Mouse (Mus musculus): Measurements from ENCODE around the gene Trpc5. TPM values are rescaled to one million over a fixed set of nuclear protein-coding genes. Genes with fewer than 3 reads are reported as not detected.

Trpc5 gene
- polyA plus RNA-seq, 1 experiment from 2014 or later = 0.36 TPM

DNA sequence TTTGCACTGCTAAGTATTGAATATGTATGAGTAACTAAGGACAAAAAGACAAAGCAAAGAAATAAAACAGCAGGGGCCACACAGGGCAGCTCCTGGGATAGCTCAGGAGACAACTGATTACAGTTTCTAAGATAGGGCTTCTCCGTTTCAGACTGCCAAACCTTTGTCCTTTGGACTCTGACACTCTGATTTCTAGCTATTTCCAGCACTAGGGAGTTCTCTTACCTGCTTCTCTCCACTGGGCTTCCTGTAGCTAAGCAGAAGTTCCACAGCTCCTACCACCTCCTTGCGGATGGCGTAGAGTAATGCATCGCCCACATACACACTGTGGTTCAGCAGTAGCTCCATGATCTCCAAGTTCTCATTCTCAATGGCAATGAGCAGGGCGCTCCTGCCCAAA lies 164.7 kb downstream of the Trpc5 start:
- H3K4me1 ChIP-seq = no peaks in the 10 kb centered on the region
- H3K27me3 ChIP-seq (replicated peaks) = no peaks in the 10 kb centered on the region
- no peak overlapping the region for H3K27ac ChIP-seq
- no peaks in the 10 kb centered on the region for H3K36me3 ChIP-seq
- WGBS = 86% methylated on average over 5 of the region's 5 CpGs
- no peak for ATAC-seq (ENCODE audit: insufficient read depth, low FRiP score, low read depth)
- H3K4me2 ChIP-seq = no peak overlapping the region
- H3K9ac ChIP-seq = no peak overlapping the region
- H3K4me3 ChIP-seq (replicated peaks) = no peak overlapping the region
- no peaks in the 10 kb centered on the region for H3K9me3 ChIP-seq

DNA sequence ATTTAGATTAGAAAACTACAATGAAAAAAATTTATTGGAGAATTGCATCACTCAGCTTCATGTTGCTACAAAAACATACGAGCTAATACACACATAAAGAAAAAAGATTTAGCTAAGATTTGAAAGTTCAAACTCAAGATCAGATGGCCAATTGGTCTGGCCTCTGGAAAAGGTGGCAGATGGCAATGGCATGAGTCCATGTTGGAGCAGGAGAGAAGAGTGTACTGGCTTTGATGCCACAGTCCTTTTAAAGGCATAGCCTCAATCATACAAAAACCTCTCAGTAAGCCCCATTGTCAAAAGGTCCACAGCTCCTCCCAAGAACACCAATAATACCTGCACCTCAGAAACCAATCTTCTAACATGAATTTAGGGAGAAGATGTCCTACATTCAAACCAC lies 196.6 kb downstream of the Trpc5 start:
- ATAC-seq (ENCODE audit: insufficient read depth, low FRiP score, low read depth) = no peak
- 68% methylated on average over 1 of the region's 1 CpGs for WGBS
- Histone ChIP-seq H3K9ac (no peak overlapping the region), H3K27me3 (replicated peaks) (no peaks in the 10 kb centered on the region), H3K4me3 (replicated peaks) (no peak overlapping the region), H3K36me3 (no peaks in the 10 kb centered on the region), H3K4me1 (no peaks in the 10 kb centered on the region), H3K27ac (no peak overlapping the region), H3K4me2 (no peak overlapping the region), H3K9me3 (no peaks in the 10 kb centered on the region)

DNA sequence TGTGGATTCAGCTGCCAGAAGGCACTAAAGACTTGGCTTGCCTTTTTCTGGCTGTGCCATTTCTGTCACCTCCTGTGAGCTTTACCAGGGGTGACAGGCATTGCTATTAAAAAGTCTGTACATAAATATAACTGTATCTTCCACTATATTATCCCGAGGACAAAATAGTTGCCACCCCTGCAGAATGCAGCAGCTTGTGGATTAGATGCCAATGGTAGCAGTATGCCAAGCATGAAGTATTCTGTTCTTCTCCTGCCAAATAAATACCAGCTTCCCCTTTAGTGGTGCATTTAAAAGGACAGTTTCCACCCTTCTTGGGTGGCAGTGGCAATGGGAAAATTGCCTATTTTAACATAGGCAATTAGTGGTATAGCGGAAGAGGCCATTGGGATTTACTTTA lies 223.6 kb downstream of the Trpc5 start:
- WGBS = 85% methylated on average over 2 of the region's 2 CpGs
- Histone ChIP-seq H3K27me3 (replicated peaks) (no peaks in the 10 kb centered on the region), H3K4me2 (no peak overlapping the region), H3K9me3 (no peaks in the 10 kb centered on the region), H3K4me3 (replicated peaks) (no peak overlapping the region), H3K27ac (no peak overlapping the region), H3K36me3 (no peaks in the 10 kb centered on the region), H3K9ac (no peak overlapping the region), H3K4me1 (no peaks in the 10 kb centered on the region)
- ATAC-seq (ENCODE audit: insufficient read depth, low FRiP score, low read depth) = no peak

DNA sequence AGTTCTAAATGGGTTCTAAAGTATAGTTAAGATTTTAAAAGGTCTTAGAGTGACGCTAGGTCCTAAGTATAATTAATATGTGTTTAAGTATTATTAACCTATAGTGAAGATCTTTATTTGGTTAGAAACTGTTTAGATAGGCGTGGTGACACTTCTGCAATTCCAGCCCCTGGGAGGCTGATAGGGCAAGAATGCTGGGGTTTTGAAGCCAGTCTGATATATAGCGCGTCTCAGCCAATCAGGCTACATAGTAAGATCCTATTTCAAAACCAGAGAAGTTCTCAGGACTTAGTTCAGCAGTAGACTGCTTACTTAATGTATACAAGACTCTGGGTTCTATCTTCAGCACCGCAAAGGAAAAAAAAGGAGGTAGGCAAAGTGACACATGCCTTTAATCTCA lies 231.7 kb downstream of the Trpc5 start, which contains the start of gene Trpc5os:
Gene Trpc5os, plus strand, starts transcription at position 301 of the 400 bp plus-strand sequence.
- Histone ChIP-seq H3K9me3 (no peaks in the 10 kb centered on the region), H3K4me2 (no peak within 1 kb of the TSS), H3K27me3 (replicated peaks) (no peaks in the 10 kb centered on the region), H3K27ac (no peak within 1 kb of the TSS), H3K9ac (no peak within 1 kb of the TSS), H3K4me3 (replicated peaks) (no peak within 1 kb of the TSS), H3K4me1 (no peaks in the 10 kb centered on the region), H3K36me3 (no peaks in the 10 kb centered on the region)
- ATAC-seq (ENCODE audit: insufficient read depth, low FRiP score, low read depth) = no peak
- 74% methylated on average over 5 of the region's 5 CpGs for WGBS

DNA sequence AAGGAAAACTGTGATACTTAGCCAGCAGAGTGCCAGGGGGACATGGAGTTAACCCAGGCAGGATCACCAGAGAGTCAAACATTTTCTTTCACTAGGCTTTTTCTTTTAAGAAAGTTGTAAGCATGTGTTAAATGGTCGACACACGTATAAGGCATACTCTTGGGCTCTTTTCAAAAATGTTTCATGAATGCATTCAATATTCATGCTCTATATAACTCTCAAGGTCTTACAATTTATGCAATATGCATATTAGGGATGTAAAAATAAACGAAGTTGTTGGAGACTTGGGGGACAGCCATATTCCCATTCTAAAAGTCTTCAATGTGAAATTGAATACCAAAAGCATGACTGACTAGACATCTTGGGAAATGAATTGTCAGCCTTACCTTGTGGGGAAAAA lies 264.1 kb downstream of the Trpc5 start:
- Histone ChIP-seq H3K9ac (no peak overlapping the region), H3K36me3 (no peaks in the 10 kb centered on the region), H3K4me3 (replicated peaks) (no peak overlapping the region), H3K9me3 (no peaks in the 10 kb centered on the region), H3K4me2 (no peak overlapping the region), H3K27me3 (replicated peaks) (no peaks in the 10 kb centered on the region), H3K27ac (no peak overlapping the region), H3K4me1 (no peaks in the 10 kb centered on the region)
- ATAC-seq (ENCODE audit: insufficient read depth, low FRiP score, low read depth) = no peak
- WGBS = 74% methylated on average over 3 of the region's 3 CpGs

DNA sequence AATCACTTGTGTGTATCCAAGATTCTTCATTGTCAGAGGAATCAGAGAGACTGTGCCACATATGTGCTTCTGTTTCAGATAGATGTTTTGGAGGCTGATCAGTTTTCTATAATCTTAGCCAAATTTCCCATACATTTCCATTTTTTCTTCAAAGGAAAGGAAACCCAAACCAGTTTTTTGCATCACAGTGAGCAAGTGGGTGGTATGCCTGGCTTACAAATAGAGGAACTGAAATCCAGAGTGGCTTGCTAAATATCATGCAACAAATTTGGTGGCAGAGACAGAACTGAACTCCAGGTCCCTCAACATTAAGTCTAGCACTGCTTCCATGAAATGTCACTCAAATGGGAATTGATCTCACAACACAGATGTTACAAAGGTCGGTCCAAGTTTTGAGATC lies 266.9 kb downstream of the Trpc5 start:
- ATAC-seq (ENCODE audit: insufficient read depth, low FRiP score, low read depth) = no peak
- Histone ChIP-seq H3K4me2 (no peak overlapping the region), H3K27me3 (replicated peaks) (no peaks in the 10 kb centered on the region), H3K36me3 (no peaks in the 10 kb centered on the region), H3K9me3 (no peaks in the 10 kb centered on the region), H3K9ac (no peak overlapping the region), H3K4me3 (replicated peaks) (no peak overlapping the region), H3K27ac (no peak overlapping the region), H3K4me1 (no peaks in the 10 kb centered on the region)
- WGBS = 83% methylated on average over 1 of the region's 1 CpGs

DNA sequence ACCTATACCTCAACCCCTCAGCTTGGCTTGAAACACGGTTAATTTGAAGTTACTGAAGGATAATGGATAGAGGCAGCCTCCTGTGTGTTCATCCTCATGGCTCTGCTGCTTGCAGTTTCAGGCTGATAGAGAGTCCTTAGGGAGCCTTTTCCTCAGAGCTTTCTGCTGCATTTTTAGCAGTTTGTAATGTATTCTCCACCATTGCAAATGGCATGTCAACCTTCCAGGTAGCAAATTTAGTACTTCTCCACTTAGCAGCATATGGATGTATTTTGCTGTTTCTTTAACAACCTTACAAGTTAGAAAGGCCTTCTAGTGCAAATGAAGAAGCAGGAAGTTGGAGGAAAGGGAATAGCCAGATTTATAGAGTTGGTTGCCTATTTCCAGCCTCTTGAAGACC lies 267.7 kb downstream of the Trpc5 start:
- Histone ChIP-seq H3K4me2 (no peak overlapping the region), H3K4me1 (no peaks in the 10 kb centered on the region), H3K9me3 (no peaks in the 10 kb centered on the region), H3K27ac (no peak overlapping the region), H3K9ac (no peak overlapping the region), H3K36me3 (no peaks in the 10 kb centered on the region), H3K4me3 (replicated peaks) (no peak overlapping the region), H3K27me3 (replicated peaks) (no peaks in the 10 kb centered on the region)
- ATAC-seq (ENCODE audit: insufficient read depth, low FRiP score, low read depth) = no peak
- 58% methylated on average over 1 of the region's 1 CpGs for WGBS

DNA sequence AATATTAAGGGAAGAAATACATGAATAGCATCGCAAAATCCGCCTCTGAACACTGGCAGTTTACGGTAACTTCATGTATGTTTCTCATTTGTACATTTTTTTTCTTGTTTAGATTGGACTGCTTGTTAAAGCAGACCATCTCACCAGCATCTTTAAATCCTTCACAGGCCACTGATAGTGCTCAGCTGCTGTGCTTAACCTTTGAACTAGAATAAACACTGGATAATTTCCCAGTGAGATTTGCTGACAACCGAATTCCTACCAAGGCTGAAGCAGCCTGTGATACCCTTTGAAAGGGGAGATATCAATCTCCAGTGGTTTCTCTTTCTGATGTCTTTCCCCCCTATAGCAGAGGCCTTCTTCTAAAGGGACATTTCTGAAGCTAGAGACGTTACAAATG lies 279.9 kb downstream of the Trpc5 start:
- ATAC-seq (ENCODE audit: insufficient read depth, low FRiP score, low read depth) = no peak
- H3K4me2 ChIP-seq = no peak overlapping the region
- H3K9me3 ChIP-seq = no peaks in the 10 kb centered on the region
- H3K36me3 ChIP-seq = no peaks in the 10 kb centered on the region
- no peak overlapping the region for H3K9ac ChIP-seq
- H3K4me3 ChIP-seq (replicated peaks) = no peak overlapping the region
- H3K27ac ChIP-seq = no peak overlapping the region
- no peaks in the 10 kb centered on the region for H3K4me1 ChIP-seq
- H3K27me3 ChIP-seq (replicated peaks) = no peaks in the 10 kb centered on the region
- WGBS = 49% methylated on average over 5 of the region's 5 CpGs

DNA sequence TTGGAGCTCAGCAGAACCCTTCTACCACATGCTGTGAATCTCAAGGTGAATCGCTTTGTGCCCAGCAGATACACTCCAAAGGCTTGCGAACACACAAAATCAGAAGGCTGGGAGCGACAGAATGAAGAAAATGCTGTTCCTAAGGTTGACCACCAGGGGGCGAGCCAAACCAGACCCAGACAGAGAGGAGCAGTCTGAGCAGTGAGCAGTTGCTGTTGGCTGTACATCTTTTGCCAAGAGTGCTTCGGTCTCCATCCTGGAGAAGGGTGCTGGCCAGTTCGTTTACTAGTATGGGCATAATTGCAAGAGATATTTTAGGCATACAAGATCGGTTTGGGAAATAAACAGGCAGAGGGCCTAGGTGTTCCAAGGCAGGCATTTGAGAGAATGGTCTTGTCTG lies 284.5 kb downstream of the Trpc5 start:
- Histone ChIP-seq H3K27ac (no peak overlapping the region), H3K4me3 (replicated peaks) (no peak overlapping the region), H3K4me2 (no peak overlapping the region), H3K36me3 (no peaks in the 10 kb centered on the region), H3K4me1 (no peaks in the 10 kb centered on the region), H3K9ac (no peak overlapping the region), H3K9me3 (no peaks in the 10 kb centered on the region), H3K27me3 (replicated peaks) (no peaks in the 10 kb centered on the region)
- no peak for ATAC-seq (ENCODE audit: insufficient read depth, low FRiP score, low read depth)
- 37% methylated on average over 7 of the region's 7 CpGs for WGBS

DNA sequence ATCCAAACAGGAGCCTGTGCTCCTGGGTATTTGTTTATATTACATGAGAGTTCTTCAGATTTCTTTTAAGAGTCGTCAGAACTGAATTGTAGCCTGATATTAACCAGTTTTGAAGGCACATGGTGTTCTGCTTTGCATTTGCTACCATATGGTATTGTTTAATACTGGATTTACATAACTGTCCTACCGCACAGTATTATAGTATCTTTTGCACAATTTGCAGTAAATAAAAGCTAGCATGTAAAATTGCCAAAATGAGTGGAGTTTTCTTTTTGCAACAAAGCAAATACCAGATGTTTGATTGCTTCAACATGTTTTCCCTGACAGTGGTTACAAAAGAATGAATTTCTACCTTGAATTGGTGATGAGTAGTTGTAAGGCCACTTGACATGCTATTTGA lies 313.8 kb downstream of the Trpc5 start:
- Histone ChIP-seq H3K4me2 (no peak overlapping the region), H3K27me3 (replicated peaks) (no peaks in the 10 kb centered on the region), H3K36me3 (no peaks in the 10 kb centered on the region), H3K9me3 (no peaks in the 10 kb centered on the region), H3K4me3 (replicated peaks) (no peak overlapping the region), H3K4me1 (no peaks in the 10 kb centered on the region), H3K9ac (no peak overlapping the region), H3K27ac (no peak overlapping the region)
- ATAC-seq (ENCODE audit: insufficient read depth, low FRiP score, low read depth) = no peak
- WGBS = 62% methylated on average over 2 of the region's 2 CpGs

DNA sequence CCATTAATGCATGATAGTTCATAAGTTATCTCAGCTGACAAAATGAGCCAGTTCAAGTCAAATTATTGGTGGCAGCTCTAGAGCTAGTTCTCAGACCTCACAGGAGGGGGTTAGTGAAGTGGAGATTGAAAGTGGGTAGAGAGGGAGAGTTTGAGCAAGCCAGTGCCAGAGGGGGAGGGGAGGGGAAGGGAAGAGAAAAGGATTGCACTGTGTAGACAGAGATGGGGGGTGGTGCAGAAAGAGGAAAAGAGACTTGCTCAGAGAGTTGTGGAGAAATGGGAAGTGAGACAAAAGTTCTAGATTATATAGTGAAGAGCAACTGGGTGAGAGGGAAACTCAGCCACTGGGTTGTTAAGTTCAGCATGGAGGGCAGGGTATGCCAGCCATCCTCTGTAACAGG lies 349.6 kb downstream of the Trpc5 start:
- H3K4me3 ChIP-seq (replicated peaks) = no peak overlapping the region
- H3K36me3 ChIP-seq = no peaks in the 10 kb centered on the region
- H3K4me2 ChIP-seq = no peak overlapping the region
- no peaks in the 10 kb centered on the region for H3K4me1 ChIP-seq
- no peaks in the 10 kb centered on the region for H3K27me3 ChIP-seq (replicated peaks)
- no peak overlapping the region for H3K9ac ChIP-seq
- no peak for ATAC-seq (ENCODE audit: insufficient read depth, low FRiP score, low read depth)
- no peaks in the 10 kb centered on the region for H3K9me3 ChIP-seq
- H3K27ac ChIP-seq = no peak overlapping the region

DNA sequence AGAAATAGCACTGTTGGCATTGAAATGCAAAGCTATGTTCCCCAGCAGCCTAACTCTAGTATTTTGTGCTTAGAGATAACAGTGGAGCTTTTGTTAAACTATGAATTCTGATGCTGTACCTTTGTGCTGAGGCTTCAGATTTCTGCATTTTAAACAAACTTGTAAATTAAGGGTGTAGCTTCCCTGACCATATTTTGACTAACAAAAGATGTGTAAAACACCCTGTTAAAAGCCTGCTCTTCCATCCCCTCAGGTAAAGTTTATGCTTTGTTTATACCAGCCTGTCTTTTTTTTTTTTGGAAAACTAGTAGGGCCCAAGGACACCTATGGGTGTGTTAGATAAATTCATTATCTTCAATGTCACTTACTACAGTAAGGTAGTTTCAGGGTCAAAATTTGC lies 350.0 kb downstream of the Trpc5 start:
- no peak overlapping the region for H3K4me3 ChIP-seq (replicated peaks)
- H3K4me2 ChIP-seq = no peak overlapping the region
- H3K4me1 ChIP-seq = no peaks in the 10 kb centered on the region
- H3K36me3 ChIP-seq = no peaks in the 10 kb centered on the region
- H3K27ac ChIP-seq = no peak overlapping the region
- no peaks in the 10 kb centered on the region for H3K27me3 ChIP-seq (replicated peaks)
- H3K9ac ChIP-seq = no peak overlapping the region
- no peaks in the 10 kb centered on the region for H3K9me3 ChIP-seq
- no peak for ATAC-seq (ENCODE audit: insufficient read depth, low FRiP score, low read depth)

DNA sequence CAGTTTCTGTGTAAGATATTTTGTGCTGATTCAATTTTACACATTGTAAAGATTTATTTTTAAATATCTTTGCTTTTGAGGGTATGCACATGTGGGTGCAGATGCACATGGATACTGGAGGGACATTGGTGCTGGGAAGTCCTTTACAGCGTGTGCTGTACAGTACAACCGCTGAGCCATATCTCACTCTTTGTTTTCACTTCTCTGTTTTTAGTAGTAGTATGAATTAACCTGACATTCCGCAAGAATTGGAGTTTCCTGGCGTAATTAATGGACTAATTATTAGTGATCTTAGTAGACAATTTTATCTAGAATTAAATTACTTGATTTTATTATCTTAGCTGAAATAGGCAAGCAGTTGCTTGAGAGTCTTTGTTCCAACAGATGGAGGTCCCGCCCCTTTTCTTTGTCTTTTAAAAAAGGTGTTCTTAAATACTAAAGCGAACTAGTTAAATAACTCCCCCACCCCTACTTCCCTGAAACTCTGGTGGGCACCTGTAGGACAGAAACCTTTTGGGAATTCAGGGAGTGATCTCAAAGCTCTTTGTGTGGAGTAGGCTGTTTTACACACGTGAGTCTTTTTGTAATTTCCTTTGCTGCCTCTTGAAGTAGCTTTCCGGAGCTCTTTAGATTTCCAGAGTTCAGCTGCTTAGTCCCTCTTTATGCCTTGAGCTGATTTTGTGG lies 352.5 kb downstream of the Trpc5 start:
- WGBS = 62% methylated on average over 8 of the region's 8 CpGs
- Histone ChIP-seq H3K27ac (no peak overlapping the region), H3K36me3 (no peaks in the 10 kb centered on the region), H3K9ac (no peak overlapping the region), H3K27me3 (replicated peaks) (no peaks in the 10 kb centered on the region), H3K9me3 (no peaks in the 10 kb centered on the region), H3K4me3 (replicated peaks) (no peak overlapping the region), H3K4me2 (no peak overlapping the region), H3K4me1 (no peaks in the 10 kb centered on the region)
- ATAC-seq (ENCODE audit: insufficient read depth, low FRiP score, low read depth) = no peak

Measured in stomach, embryonic 15.5 days (tissue).